Mouse (Mus musculus): ENCODE data around the gene Olfr1256. TPM values are rescaled to one million over a fixed set of nuclear protein-coding genes. Genes with fewer than 3 reads are reported as not detected.

The Olfr1256 gene
- polyA plus RNA-seq (2012; rRNA removed) (not detected in 2 replicates), polyA plus RNA-seq (2014; fragmentation: Nextera tagmentation; extraction: Ambion mirVana) (not detected in 2 replicates)

GRCm38 (mm10) chr2:89841455-89841854 lies at the start of gene Olfr1256:
Gene Olfr1256, minus strand, starts transcription at chr2:89841555.
- Histone ChIP-seq H3K36me3 (ENCODE audit: control insufficient read depth, insufficient read depth, low read length) (no peaks in the 10 kb centered on the region), H3K4me2 (replicated peaks; ENCODE audit: low read depth, low read length, severe bottlenecking) (no peak within 1 kb of the TSS), H3K4me1 (ENCODE audit: control insufficient read depth, insufficient read depth, low read length) (no peaks in the 10 kb centered on the region), H3K27me3 (ENCODE audit: control insufficient read depth, insufficient read depth, low read length) (no peaks in the 10 kb centered on the region), H3K4me3 (replicated peaks; ENCODE audit: low read length) (no peak within 1 kb of the TSS), H3K9me3 (ENCODE audit: control insufficient read depth, low read length) (no peaks in the 10 kb centered on the region), H3K27ac (replicated peaks; ENCODE audit: low read depth, low read length) (no peak within 1 kb of the TSS), H3K9ac (ENCODE audit: low read depth, low read length, severe bottlenecking) (no peak within 1 kb of the TSS)
- no peak for ATAC-seq (ENCODE audit: low FRiP score, low read depth)
- DNase-seq (ENCODE audit: low spot score): no peak
- TF ChIP-seq POLR2A (IDR thresholded peaks at IDR 0.05; ENCODE audit: borderline replicate concordance, extremely low read depth, insufficient read depth, insufficient read length): no peak
- WGBS: 42% methylated on average over 2 of the region's 2 CpGs

DNA sequence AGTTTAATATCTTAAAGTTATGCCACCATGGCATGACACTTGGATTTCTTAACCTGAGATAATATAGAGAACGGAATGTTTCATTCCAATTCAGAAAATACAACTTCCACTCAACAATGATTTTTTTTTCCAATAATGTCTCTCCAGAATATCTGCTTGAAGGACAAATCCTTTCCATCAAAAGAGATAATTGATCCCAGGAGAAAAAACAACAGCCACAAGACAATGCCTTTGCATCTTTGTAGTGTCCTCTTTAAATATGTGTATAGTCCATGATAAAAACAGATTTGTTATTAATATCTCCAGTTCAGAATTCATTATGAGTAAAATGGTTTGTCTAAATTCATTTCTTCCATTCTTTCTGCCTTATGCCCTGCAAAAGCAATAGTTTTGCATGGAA lies 36.8 kb upstream of the Olfr1256 start, which contains the start of gene Olfr1257:
TSS of gene Olfr1257 (plus strand) at position 301 of the 400 bp plus-strand sequence.
- no peaks in the 10 kb centered on the region for H3K27me3 ChIP-seq (ENCODE audit: control insufficient read depth, insufficient read depth, low read length)
- H3K4me1 ChIP-seq (ENCODE audit: control insufficient read depth, insufficient read depth, low read length): no peaks in the 10 kb centered on the region
- H3K9me3 ChIP-seq (ENCODE audit: control insufficient read depth, low read length): no peaks in the 10 kb centered on the region
- no peak within 1 kb of the TSS for H3K27ac ChIP-seq (replicated peaks; ENCODE audit: low read depth, low read length)
- no peaks in the 10 kb centered on the region for H3K36me3 ChIP-seq (ENCODE audit: control insufficient read depth, insufficient read depth, low read length)
- WGBS: 94% methylated on average over 1 of the region's 1 CpGs
- H3K4me2 ChIP-seq (replicated peaks; ENCODE audit: low read depth, low read length, severe bottlenecking): no peak within 1 kb of the TSS
- H3K9ac ChIP-seq (ENCODE audit: low read depth, low read length, severe bottlenecking): no peak within 1 kb of the TSS
- H3K4me3 ChIP-seq (replicated peaks; ENCODE audit: low read length): no peak within 1 kb of the TSS
- ATAC-seq (ENCODE audit: low FRiP score, low read depth) (no peak), DNase-seq (ENCODE audit: low spot score) (no peak)
- no peak for TF ChIP-seq POLR2A (IDR thresholded peaks at IDR 0.05; ENCODE audit: borderline replicate concordance, extremely low read depth, insufficient read depth, insufficient read length)

DNA sequence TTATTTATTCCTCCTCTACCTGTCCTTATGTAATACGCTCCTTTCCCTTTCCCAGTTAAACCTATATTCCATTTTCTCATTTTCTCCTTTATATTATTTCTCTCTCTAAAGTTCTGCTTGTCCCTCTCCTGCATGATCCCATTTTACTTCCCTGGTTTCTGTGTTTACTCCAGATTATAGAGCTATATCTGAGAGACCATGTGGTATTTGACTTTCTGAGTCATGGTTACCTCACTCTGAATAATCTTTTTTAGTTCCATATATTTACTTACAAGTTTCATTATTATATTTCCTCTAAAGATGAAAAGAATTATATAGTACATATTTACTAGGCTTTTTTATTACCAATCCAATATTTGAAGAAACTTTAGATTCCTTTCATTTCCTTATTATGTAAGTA lies 7.9 kb upstream of the Olfr1256 start:
- DNase-seq (ENCODE audit: low spot score): no peak
- no peak for TF ChIP-seq POLR2A (IDR thresholded peaks at IDR 0.05; ENCODE audit: borderline replicate concordance, extremely low read depth, insufficient read depth, insufficient read length)
- H3K27ac ChIP-seq (replicated peaks; ENCODE audit: low read depth, low read length): no peak overlapping the region
- H3K36me3 ChIP-seq (ENCODE audit: control insufficient read depth, insufficient read depth, low read length): no peaks in the 10 kb centered on the region
- no peaks in the 10 kb centered on the region for H3K9me3 ChIP-seq (ENCODE audit: control insufficient read depth, low read length)
- no peak overlapping the region for H3K4me3 ChIP-seq (replicated peaks; ENCODE audit: low read length)
- no peak overlapping the region for H3K9ac ChIP-seq (ENCODE audit: low read depth, low read length, severe bottlenecking)
- no peak overlapping the region for H3K4me2 ChIP-seq (replicated peaks; ENCODE audit: low read depth, low read length, severe bottlenecking)
- no peaks in the 10 kb centered on the region for H3K27me3 ChIP-seq (ENCODE audit: control insufficient read depth, insufficient read depth, low read length)
- H3K4me1 ChIP-seq (ENCODE audit: control insufficient read depth, insufficient read depth, low read length): no peaks in the 10 kb centered on the region
- WGBS: 87% methylated on average over 1 of the region's 1 CpGs
- ATAC-seq (ENCODE audit: low FRiP score, low read depth): no peak

DNA sequence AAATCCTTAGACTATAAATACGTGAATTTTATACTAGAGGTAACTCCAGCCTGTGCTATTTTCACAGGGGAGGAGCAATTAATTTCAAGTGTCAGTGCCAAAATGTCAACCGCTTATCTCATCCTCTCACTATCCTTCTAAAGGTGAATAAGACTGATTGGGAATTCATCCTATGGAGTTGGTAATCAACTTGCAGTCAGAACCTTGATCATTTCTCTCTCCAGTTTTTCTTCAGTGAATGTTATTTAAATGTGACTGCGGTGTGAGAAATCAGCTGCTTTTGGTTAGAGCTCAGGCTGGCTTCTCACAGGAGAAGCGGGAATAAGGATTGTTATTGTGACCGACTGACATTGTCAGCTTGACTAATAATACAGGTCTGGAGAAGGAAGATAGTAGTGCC lies 6.8 kb upstream of the Olfr1256 start, which contains the start of gene Olfr48:
TSS of gene Olfr48 (minus strand) at position 101 of the 400 bp plus-strand sequence.
- ATAC-seq (ENCODE audit: low FRiP score, low read depth): no peak
- H3K9ac ChIP-seq (ENCODE audit: low read depth, low read length, severe bottlenecking): no peak within 1 kb of the TSS

GRCm38 (mm10) chr2:89820216-89820615 lies 21.1 kb downstream of the Olfr1256 start:
- no peak overlapping the region for H3K4me3 ChIP-seq (replicated peaks; ENCODE audit: low read length)
- 86% methylated on average over 1 of the region's 1 CpGs for WGBS

More for the DNA sequence above, 6.8 kb upstream of the Olfr1256 start, which contains the start of gene Olfr48:
- H3K4me2 ChIP-seq (replicated peaks; ENCODE audit: low read depth, low read length, severe bottlenecking): no peak within 1 kb of the TSS
- no peak within 1 kb of the TSS for H3K4me3 ChIP-seq (replicated peaks; ENCODE audit: low read length)
- no peaks in the 10 kb centered on the region for H3K9me3 ChIP-seq (ENCODE audit: control insufficient read depth, low read length)
- TF ChIP-seq POLR2A (IDR thresholded peaks at IDR 0.05; ENCODE audit: borderline replicate concordance, extremely low read depth, insufficient read depth, insufficient read length): no peak
- no peaks in the 10 kb centered on the region for H3K36me3 ChIP-seq (ENCODE audit: control insufficient read depth, insufficient read depth, low read length)
- DNase-seq (ENCODE audit: low spot score): no peak
- H3K27me3 ChIP-seq (ENCODE audit: control insufficient read depth, insufficient read depth, low read length): no peaks in the 10 kb centered on the region
- 81% methylated on average over 5 of the region's 5 CpGs for WGBS
- no peak within 1 kb of the TSS for H3K27ac ChIP-seq (replicated peaks; ENCODE audit: low read depth, low read length)
- no peaks in the 10 kb centered on the region for H3K4me1 ChIP-seq (ENCODE audit: control insufficient read depth, insufficient read depth, low read length)

More at GRCm38 (mm10) chr2:89820216-89820615, 21.1 kb downstream of the Olfr1256 start:
- TF ChIP-seq POLR2A (IDR thresholded peaks at IDR 0.05; ENCODE audit: borderline replicate concordance, extremely low read depth, insufficient read depth, insufficient read length): no peak
- Histone ChIP-seq H3K9me3 (ENCODE audit: control insufficient read depth, low read length) (no peaks in the 10 kb centered on the region), H3K9ac (ENCODE audit: low read depth, low read length, severe bottlenecking) (no peak overlapping the region), H3K4me2 (replicated peaks; ENCODE audit: low read depth, low read length, severe bottlenecking) (no peak overlapping the region), H3K27ac (replicated peaks; ENCODE audit: low read depth, low read length) (no peak overlapping the region), H3K4me1 (ENCODE audit: control insufficient read depth, insufficient read depth, low read length) (no peaks in the 10 kb centered on the region), H3K36me3 (ENCODE audit: control insufficient read depth, insufficient read depth, low read length) (no peaks in the 10 kb centered on the region), H3K27me3 (ENCODE audit: control insufficient read depth, insufficient read depth, low read length) (no peaks in the 10 kb centered on the region)
- no peak for DNase-seq (ENCODE audit: low spot score)
- no peak for ATAC-seq (ENCODE audit: low FRiP score, low read depth)
